Mouse (Mus musculus) ES-E14 (cell line): ENCODE data around the gene 6430628N08Rik. TPM values are rescaled to one million over a fixed set of nuclear protein-coding genes. Genes with fewer than 3 reads are reported as not detected.

ENCODE experiments used
- DNase-seq: peaks from one replicate; pipeline ENCODE4 v3.0.0-alpha.2; 2013; ENCODE audit warnings: low read depth, low spot score
- H3K27ac ChIP-seq: 2 replicates; pipeline ENCODE4 v1.5.1; 2012; ENCODE audit warnings: low read depth, mild to moderate bottlenecking, low read length, moderate library complexity, mixed read lengths; ENCODE audit not compliant: poor library complexity, insufficient read depth, severe bottlenecking
- H3K36me3 ChIP-seq: 2 replicates; pipeline ENCODE4 v1.6.1; 2012; ENCODE audit warnings: mild to moderate bottlenecking, low read length, moderate library complexity, mixed read lengths; ENCODE audit not compliant: control insufficient read depth, poor library complexity, insufficient read depth, severe bottlenecking
- H3K4me1 ChIP-seq, 2 experiments: fragments of 150-350 bp in 1 of 2; sonication (generic) in 1 of 2; 2 replicates each; pipeline ENCODE4 v1.6.1; 2012; ENCODE audit warnings: low read length in 2 of 2, mild to moderate bottlenecking in 1 of 2, mixed read lengths in 1 of 2; ENCODE audit not compliant: control insufficient read depth in 2 of 2, insufficient read depth in 2 of 2, poor library complexity in 1 of 2
- H3K4me3 ChIP-seq, 2 experiments: fragments of 150-350 bp in 1 of 2; sonication (generic) in 1 of 2; 2 replicates each; pipeline ENCODE4 v1.5.1; 2012; ENCODE audit warnings: low read length in 2 of 2, low read depth in 1 of 2, mild to moderate bottlenecking in 1 of 2, mixed read lengths in 1 of 2; ENCODE audit not compliant: insufficient read depth in 1 of 2, poor library complexity in 1 of 2, severe bottlenecking in 1 of 2
- H3K9ac ChIP-seq: 2 replicates; pipeline ENCODE4 v1.6.1; 2012; ENCODE audit warnings: low read depth, mild to moderate bottlenecking, low read length, mixed read lengths; ENCODE audit not compliant: poor library complexity, insufficient read depth, severe bottlenecking
- H3K9me3 ChIP-seq: fragments of 150-350 bp; sonication (generic); 2 replicates; pipeline ENCODE4 v1.6.1; 2012; ENCODE audit warnings: low read depth, mild to moderate bottlenecking, low read length; ENCODE audit not compliant: control insufficient read depth, insufficient read depth
- CHD2 ChIP-seq: IDR thresholded peaks from 2 replicates; pipeline ENCODE4 v1.6.1; 2014; ENCODE audit warnings: mild to moderate bottlenecking, low read depth, low read length, inconsistent platforms
- HCFC1 ChIP-seq: IDR thresholded peaks from 2 replicates; pipeline ENCODE4 v1.6.1; 2012; ENCODE audit warnings: low read length, inconsistent platforms, borderline replicate concordance; ENCODE audit not compliant: insufficient read depth
- MAFK ChIP-seq: IDR thresholded peaks from 2 replicates; pipeline ENCODE4 v1.6.1; 2014; ENCODE audit warnings: mild to moderate bottlenecking, low read depth, low read length, inconsistent platforms; ENCODE audit not compliant: insufficient read depth
- ZC3H11A ChIP-seq: IDR thresholded peaks from 2 replicates; pipeline ENCODE4 v1.6.1; 2012; ENCODE audit warnings: low read depth, mild to moderate bottlenecking, inconsistent platforms, low read length, borderline replicate concordance
- ZNF384 ChIP-seq: IDR thresholded peaks from 2 replicates; pipeline ENCODE4 v1.6.1; 2012; ENCODE audit warnings: low read depth, low read length, inconsistent platforms
- in situ Hi-C, 2 experiments: fragments of 600-800 bp; cut with MboI; formaldehyde crosslinking; loops; one replicate each; pipeline ENCODE4 v1.15.1; 2025; ENCODE audit warnings: low sequenced_read_pairs in 2 of 2, inconsistent platforms in 1 of 2; ENCODE audit not compliant: unreplicated experiment in 2 of 2
- total RNA-seq: library from RNA; depleted of rRNA; stranded (reverse); fragments of 300-350 nt; gene quantifications from 2 replicates; pipeline ENCODE4 v1.2.3, GENCODE M21; 2012

Gene 6430628N08Rik
- total RNA-seq, 1 experiment = not detected

DNA sequence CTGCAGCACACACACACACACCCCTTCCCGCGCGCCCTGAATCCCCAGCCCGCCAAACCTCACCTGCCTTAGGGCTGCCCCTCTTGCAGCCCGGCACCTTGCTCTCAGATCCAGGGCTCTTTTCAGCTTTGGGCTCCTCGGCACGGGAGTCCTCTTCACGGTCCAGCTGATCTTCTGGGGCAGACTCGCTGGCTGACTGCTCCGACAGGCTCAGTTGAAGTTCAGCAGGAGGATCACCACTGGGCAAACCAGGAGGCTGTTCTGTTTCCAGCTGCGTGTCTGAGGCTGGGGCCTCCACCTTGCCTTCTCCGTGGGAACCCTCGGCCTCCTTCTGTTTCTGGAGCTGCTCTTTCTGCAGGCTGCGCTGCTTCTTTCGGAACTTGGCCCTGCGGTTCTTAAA is 29.4 kb downstream of the 6430628N08Rik start:
- H3K4me3 ChIP-seq = no peak overlapping the region
- no peak for TF ChIP-seq ZNF384
- no peak overlapping the region for H3K9ac ChIP-seq
- no peak for DNase-seq
- H3K9me3 ChIP-seq = no peaks in the 10 kb centered on the region
- H3K36me3 ChIP-seq = no peaks in the 10 kb centered on the region
- in situ Hi-C loops = no loop called here
- 0 out of 4 replicates have a peak, but pooled peaks cover 0 to 2% of the 10 kb centered on the region in 2 experiments for H3K4me1 ChIP-seq
- no peak overlapping the region for H3K27ac ChIP-seq

DNA sequence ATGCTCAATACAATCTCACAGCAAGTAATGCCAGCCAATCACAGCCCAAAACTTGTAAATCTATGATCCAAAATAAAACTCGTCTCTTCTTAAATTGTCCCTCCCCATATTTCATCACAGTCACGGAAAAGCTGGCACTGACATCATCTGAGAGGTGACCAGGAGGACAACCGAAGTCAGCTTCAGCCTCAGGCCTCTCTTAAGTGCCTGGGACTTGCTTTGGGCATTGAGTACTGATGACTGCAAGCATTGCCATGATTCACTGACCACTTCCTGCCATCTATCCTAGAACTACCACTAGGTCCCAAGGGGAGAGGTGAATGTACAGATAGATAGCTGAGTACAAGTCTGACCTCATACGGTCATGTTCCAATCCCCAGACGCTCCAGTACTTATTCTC is 32.2 kb downstream of the 6430628N08Rik start:
- H3K36me3 ChIP-seq = no peaks in the 10 kb centered on the region
- H3K27ac ChIP-seq = no peak overlapping the region
- no peak for TF ChIP-seq MAFK
- no peak for TF ChIP-seq HCFC1
- TF ChIP-seq ZC3H11A = no peak
- no peak for TF ChIP-seq CHD2
- TF ChIP-seq ZNF384 = no peak
- H3K9ac ChIP-seq = no peak overlapping the region
- in situ Hi-C loops = no loop called here
- no peak overlapping the region for H3K4me3 ChIP-seq
- H3K4me1 ChIP-seq = 0 out of 4 replicates have a peak, but pooled peaks cover 0 to 2% of the 10 kb centered on the region in 2 experiments
- no peaks in the 10 kb centered on the region for H3K9me3 ChIP-seq
- DNase-seq = no peak

DNA sequence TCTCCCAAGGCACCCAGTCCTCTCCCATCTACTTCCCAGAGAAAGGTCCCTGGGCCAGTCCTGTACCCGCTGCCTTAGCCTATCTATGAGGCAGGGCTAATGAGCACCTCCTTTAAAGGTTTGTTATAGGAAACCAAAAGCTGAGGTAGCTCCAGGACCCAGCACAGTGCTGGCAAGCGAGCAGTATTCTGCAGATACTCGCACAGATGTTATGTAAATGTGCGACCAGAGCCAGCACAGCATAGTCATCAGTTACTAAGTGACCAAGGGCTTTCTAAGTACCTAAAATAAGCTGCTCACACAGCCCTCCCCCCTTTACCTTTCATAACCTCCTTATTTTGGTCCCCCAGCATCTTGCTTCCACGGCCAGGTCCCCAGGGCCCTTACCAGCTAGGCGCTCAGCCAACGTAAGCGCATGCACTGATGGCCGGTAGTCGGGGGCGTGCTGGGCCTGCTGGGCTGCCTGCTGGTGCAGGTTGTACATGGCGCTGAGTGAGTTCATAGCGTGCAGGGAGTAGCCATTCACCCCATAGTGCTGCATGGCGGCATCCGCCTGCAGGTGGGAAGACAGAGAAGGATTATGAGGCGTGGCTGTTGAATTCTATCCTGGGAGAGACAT is 32.9 kb downstream of the 6430628N08Rik start:
- no peak for TF ChIP-seq CHD2

DNA sequence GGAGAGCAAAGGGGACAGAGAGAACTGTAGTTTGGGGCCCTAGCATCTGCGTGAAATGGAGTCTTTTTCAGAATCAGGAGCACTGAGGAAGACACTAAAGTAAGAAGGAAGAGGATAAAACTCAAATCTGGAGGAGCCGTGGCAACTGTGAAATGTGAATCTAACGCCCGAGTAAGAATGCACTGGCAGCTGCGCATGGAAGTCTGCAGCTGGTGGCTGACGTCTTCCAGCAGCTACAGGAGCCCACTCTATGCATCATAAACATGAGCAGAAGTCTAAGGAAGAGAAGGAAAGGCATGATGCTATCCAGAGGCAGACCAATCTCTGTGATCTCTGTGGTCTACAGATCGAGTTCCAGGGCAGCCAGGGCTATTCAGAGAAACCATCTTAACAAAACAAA is 37.2 kb downstream of the 6430628N08Rik start:
- no peak for TF ChIP-seq ZNF384
- TF ChIP-seq MAFK = no peak
- no peak for TF ChIP-seq HCFC1
- no peak for TF ChIP-seq ZC3H11A
- no peak for TF ChIP-seq CHD2
- no peak overlapping the region for H3K9ac ChIP-seq
- no peak for DNase-seq
- no peaks in the 10 kb centered on the region for H3K36me3 ChIP-seq
- no peak overlapping the region for H3K4me3 ChIP-seq
- H3K27ac ChIP-seq = no peak overlapping the region
- in situ Hi-C loops = loop anchor here (25.0 kb wide), 2 partner anchors 865 to 1015 kb away; partner anchors contain the start of genes Tal1 (in 2 of the 2) and Foxd2 (in 1 of the 2)
- no peaks in the 10 kb centered on the region for H3K4me1 ChIP-seq
- no peaks in the 10 kb centered on the region for H3K9me3 ChIP-seq

More for the DNA sequence above, 32.9 kb downstream of the 6430628N08Rik start:
- no peak overlapping the region for H3K9ac ChIP-seq
- no peak overlapping the region for H3K4me3 ChIP-seq
- DNase-seq = no peak
- in situ Hi-C loops = no loop called here
- no peaks in the 10 kb centered on the region for H3K36me3 ChIP-seq
- no peaks in the 10 kb centered on the region for H3K9me3 ChIP-seq
- 0 out of 4 replicates have a peak, but pooled peaks cover 0 to 2% of the 10 kb centered on the region in 2 experiments for H3K4me1 ChIP-seq
- H3K27ac ChIP-seq = no peak overlapping the region

DNA sequence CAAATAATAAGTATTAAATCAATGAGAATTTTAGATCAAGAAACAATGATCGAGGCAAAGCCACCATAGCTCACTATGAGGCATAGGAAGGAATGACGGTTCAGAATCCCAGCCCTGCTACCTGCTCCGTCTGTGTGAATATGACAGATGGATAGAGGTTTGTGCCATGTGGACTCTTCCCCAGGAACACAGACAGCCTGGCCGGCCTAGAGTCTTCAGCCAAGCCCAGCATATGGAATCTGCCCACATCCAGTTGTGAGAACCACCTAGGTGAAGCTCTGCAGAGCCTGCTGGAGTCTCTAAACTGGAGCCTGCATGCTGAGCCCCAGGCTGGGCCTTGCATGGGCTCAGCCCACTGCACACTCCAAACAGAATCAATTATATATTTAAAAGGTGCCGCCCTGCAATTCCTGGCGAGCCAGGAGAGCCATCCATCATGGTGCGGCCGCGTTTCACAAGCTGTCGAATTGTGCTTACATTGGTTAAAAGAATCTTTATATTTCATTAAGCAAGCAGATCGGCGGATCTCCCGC is 41.2 kb downstream of the 6430628N08Rik start:
- Histone ChIP-seq H3K9me3 (no peaks in the 10 kb centered on the region), H3K9ac (no peak overlapping the region), H3K36me3 (no peaks in the 10 kb centered on the region), H3K27ac (no peak overlapping the region), H3K4me3 (peak overlapping the region; percentile 18 to 27; a peak in 2 of 4 replicates), H3K4me1 (peaks cover 0 to under 1% of the 10 kb centered on the region in 2 experiments; a peak in 1 of 4 replicates)
- no peak for DNase-seq
- in situ Hi-C loops = loop anchor here (10.0 to 25.0 kb wide), 3 partner anchors 869 to 1027 kb away; partner anchors contain the start of genes Foxd2 (in 2 of the 2) and Tal1 (in 2 of the 2)
- TF ChIP-seq HCFC1 (no peak), ZNF384 (no peak), ZC3H11A (no peak), CHD2 (no peak), MAFK (no peak)
